Mouse (Mus musculus) kidney, postnatal 4 days (tissue): Measurements from ENCODE around the gene Cyp27a1.
A peak's percentile ranks its signal among the peaks of the same experiment; 100 is the strongest.

Source experiments
- DNase-seq, 2 experiments: peaks; one replicate each; pipeline ENCODE4 v3.0.0; 2021; ENCODE audit warnings: mixed read lengths in 2 of 2

The Cyp27a1 gene

GRCm38 (mm10) chr1:74713099-74713858 is at the start of gene Cyp27a1:
Cyp27a1 (plus strand) TSS chr1:74713574.
- peak; percentile 74 to 85 for DNase-seq

GRCm38 (mm10) chr1:74665153-74665552 is 48.2 kb upstream of the Cyp27a1 start:
- no peak for DNase-seq

GRCm38 (mm10) chr1:74668371-74668770 is 45.0 kb upstream of the Cyp27a1 start:
- DNase-seq: no peak

- no peak for DNase-seq
Measured at GRCm38 (mm10) chr1:74672731-74673130, 40.6 kb upstream of the Cyp27a1 start.

GRCm38 (mm10) chr1:74676863-74677262 is 36.5 kb upstream of the Cyp27a1 start:
- no peak for DNase-seq

- DNase-seq: no peak
Measured at GRCm38 (mm10) chr1:74677843-74678242, 35.5 kb upstream of the Cyp27a1 start.

GRCm38 (mm10) chr1:74687131-74687530 is 26.2 kb upstream of the Cyp27a1 start:
- no peak for DNase-seq

- no peak for DNase-seq
Measured at GRCm38 (mm10) chr1:74693891-74694583, 19.3 kb upstream of the Cyp27a1 start.

- DNase-seq: no peak
Measured at GRCm38 (mm10) chr1:74695836-74696235, 17.5 kb upstream of the Cyp27a1 start.

- DNase-seq: no peak
Measured at GRCm38 (mm10) chr1:74697416-74697815, 16.0 kb upstream of the Cyp27a1 start.

GRCm38 (mm10) chr1:74698353-74698752 is 15.0 kb upstream of the Cyp27a1 start:
- no peak for DNase-seq

- no peak for DNase-seq
Measured at GRCm38 (mm10) chr1:74698791-74699190, 14.6 kb upstream of the Cyp27a1 start.

- DNase-seq: no peak
Measured at GRCm38 (mm10) chr1:74702142-74702553, 11.2 kb upstream of the Cyp27a1 start.

- DNase-seq: no peak
Measured at GRCm38 (mm10) chr1:74704156-74704555, 9.2 kb upstream of the Cyp27a1 start.

GRCm38 (mm10) chr1:74705016-74705415 is 8.4 kb upstream of the Cyp27a1 start:
- peak; percentile 68 to 69 for DNase-seq

GRCm38 (mm10) chr1:74709566-74709965 is 3.8 kb upstream of the Cyp27a1 start:
- no peak for DNase-seq

- no peak for DNase-seq
Measured at GRCm38 (mm10) chr1:74712046-74712445, 1.3 kb upstream of the Cyp27a1 start.

- DNase-seq: no peak
Measured at GRCm38 (mm10) chr1:74712461-74713098, 794 bp upstream of the Cyp27a1 start.

GRCm38 (mm10) chr1:74713859-74714730 is 721 bp downstream of the Cyp27a1 start:
- DNase-seq: no peak

- no peak for DNase-seq
Measured at GRCm38 (mm10) chr1:74714967-74715366, 1.6 kb downstream of the Cyp27a1 start.

GRCm38 (mm10) chr1:74715468-74715867 is 2.1 kb downstream of the Cyp27a1 start:
- no peak for DNase-seq

GRCm38 (mm10) chr1:74715886-74716285 is 2.5 kb downstream of the Cyp27a1 start:
- no peak for DNase-seq

- no peak for DNase-seq
Measured at GRCm38 (mm10) chr1:74718113-74718512, 4.7 kb downstream of the Cyp27a1 start.
